Mouse (Mus musculus) olfactory bulb, adult 2 months (tissue): Measurements from ENCODE around the gene Nlgn2.

ENCODE experiments used
- CTCF ChIP-seq: fragments of 200-500 bp; IDR thresholded peaks from 2 replicates; pipeline ENCODE4 v1.5.1; 2012; ENCODE audit warnings: low read depth, mild to moderate bottlenecking, low read length, moderate library complexity; ENCODE audit not compliant: insufficient read depth
- POLR2A ChIP-seq: fragments of 200-500 bp; IDR thresholded peaks from 2 replicates; pipeline ENCODE4 v1.6.1; 2012; ENCODE audit warnings: mild to moderate bottlenecking, low read depth, low read length, moderate library complexity; ENCODE audit not compliant: insufficient read depth

- no peak for TF ChIP-seq CTCF
- TF ChIP-seq POLR2A = no peak
These were observed 48.2 kb downstream of the Nlgn2 start for GRCm38 (mm10) chr11:69789431-69789830.
